Mouse (Mus musculus): ENCODE results near the gene Ovca2. TPM values are rescaled to one million over a fixed set of nuclear protein-coding genes. Genes with fewer than 3 reads are reported as not detected.

The Ovca2 gene
- polyA plus RNA-seq, 1 experiment, result 48.9 TPM

DNA sequence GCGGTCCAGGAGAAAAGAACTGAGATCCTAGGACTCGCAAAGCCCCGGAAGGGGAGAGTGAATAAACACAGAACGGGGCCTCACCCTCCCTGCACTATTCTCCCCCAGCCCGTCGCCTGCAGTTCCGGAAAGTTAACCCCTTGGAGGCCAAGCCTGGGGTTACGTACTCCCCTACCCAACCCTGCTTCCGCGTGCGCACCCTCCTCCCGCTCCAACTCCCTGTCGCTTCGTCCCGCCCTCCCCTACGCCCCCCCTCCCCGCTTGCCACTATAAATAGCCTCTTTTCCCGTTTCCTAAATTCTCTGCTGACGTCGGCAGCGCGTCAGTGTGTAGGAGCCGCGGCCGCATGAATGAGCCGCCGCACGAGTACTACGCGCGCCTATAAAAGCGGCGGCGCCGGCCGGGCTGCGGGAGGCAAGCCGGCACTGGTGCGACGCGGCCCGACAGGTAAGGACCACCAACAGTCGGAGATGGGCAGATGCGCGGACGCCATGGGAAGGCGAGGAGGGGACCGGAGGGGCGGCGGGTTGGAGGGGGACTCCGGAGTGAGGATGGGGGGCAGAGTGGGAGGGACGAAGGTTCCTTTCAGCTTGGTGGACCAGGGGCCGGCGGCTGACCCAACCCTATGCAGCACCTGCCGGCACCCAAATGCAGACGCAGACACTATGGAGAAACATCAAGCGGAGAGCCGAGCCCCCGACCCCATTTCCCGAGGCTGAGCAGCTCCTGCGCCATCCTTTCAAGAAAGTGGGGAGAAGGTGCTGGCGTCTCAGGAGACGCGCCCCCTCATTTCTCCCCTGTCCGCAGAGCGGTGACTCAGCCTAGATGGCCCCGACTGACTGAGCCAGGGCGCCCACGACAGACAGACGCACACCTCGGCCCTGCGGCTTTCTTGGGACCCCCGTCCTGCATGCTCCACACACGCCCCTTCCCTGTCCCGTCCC, 6.2 kb downstream of the Ovca2 start:
- peak overlapping the region; percentile 36 for H3K4me3 ChIP-seq (ENCODE audit: control insufficient read depth, insufficient read depth, low read length)
- H3K27ac ChIP-seq (ENCODE audit: control insufficient read depth, insufficient read depth, low read length), result no peak overlapping the region
- DNase-seq, result peak; percentile 59
- H3K27me3 ChIP-seq (ENCODE audit: control insufficient read depth, insufficient read depth, low read length), result peaks cover 28% of the 10 kb centered on the region
- H3K36me3 ChIP-seq (ENCODE audit: control insufficient read depth, insufficient read depth, low read length), result no peaks in the 10 kb centered on the region
- TF ChIP-seq CTCF (IDR thresholded peaks at IDR 0.05; ENCODE audit: borderline replicate concordance, control insufficient read depth, extremely low read depth, insufficient read depth, low read length, poor library complexity) (no peak), POLR2A (IDR thresholded peaks at IDR 0.05; ENCODE audit: control insufficient read depth, extremely low read depth, insufficient read depth, low read length, poor library complexity) (no peak)
- peaks cover 44% of the 10 kb centered on the region for H3K4me1 ChIP-seq (replicated peaks; ENCODE audit: control insufficient read depth, insufficient read depth, low read length)
- WGBS, result 1% methylated on average over 73 of the region's 75 CpGs

DNA sequence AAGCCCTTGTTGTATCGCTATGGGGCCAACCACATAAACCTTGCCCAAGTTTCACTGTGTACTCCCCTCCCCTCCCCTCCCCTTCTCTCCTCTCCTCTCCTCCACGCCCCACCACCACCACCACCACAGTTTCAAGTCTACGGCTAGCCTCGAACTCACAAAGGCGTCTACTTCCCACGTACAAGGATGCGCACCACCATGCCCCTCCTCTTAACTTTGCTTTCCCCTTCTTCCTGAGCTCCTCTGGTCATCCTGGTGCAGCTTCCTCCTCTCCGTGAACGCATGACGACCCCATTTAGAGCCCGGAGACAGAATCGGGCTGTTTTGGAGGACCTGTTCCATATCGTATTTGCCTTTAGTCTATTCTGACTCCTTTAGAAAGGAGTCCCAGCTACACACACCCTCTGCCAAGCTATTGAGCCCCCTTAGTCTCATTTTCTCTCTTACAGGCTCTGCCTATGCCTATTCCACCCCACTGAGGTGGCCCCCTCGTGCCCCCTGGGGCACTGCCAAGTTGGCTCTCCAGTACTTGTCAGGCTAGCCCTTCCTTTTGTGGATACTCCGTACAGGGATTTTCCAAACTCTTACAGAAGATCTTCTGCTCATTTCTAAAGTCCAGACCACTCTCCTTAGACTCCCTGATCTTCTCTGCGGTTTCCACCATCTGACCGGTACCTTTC, 7.3 kb downstream of the Ovca2 start:
- no peak for DNase-seq
- TF ChIP-seq POLR2A (IDR thresholded peaks at IDR 0.05; ENCODE audit: control insufficient read depth, extremely low read depth, insufficient read depth, low read length, poor library complexity) (no peak), CTCF (IDR thresholded peaks at IDR 0.05; ENCODE audit: borderline replicate concordance, control insufficient read depth, extremely low read depth, insufficient read depth, low read length, poor library complexity) (no peak)
- H3K27me3 ChIP-seq (ENCODE audit: control insufficient read depth, insufficient read depth, low read length), result peaks cover 38% of the 10 kb centered on the region

DNA sequence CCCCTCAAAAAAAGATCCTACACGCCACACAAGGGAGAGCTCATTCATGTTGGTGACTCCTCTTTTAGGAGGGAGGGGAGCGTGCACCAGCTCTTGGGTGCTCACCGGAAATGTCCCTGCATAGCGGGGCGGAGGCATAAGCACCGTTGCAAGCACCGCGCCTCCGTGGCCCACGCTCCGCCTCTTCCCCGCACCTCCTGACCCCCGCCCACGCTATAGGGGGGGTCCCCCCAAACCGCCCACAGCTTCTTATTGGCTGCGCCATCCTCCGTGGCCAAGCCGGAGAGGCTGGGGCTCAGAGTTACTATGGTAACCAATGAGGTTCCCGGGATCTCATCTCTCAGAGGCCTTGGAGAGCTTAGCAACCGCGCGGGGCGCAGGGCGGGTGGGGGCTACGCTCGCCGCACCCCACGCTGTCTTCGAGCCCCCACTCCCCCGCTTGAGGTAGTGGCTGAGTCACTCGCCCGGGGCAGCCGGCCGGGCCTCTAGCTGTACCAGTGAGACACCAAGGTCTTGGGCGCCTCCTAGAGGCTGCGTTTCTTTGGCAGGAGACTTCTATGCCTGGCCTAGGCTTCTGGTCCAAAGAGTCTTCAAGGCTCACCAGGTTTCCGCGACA, 8.4 kb downstream of the Ovca2 start:
- peaks cover 45% of the 10 kb centered on the region for H3K27me3 ChIP-seq (ENCODE audit: control insufficient read depth, insufficient read depth, low read length)

More for the DNA sequence above, 7.3 kb downstream of the Ovca2 start:
- Histone ChIP-seq H3K4me1 (replicated peaks; ENCODE audit: control insufficient read depth, insufficient read depth, low read length) (peaks cover 54% of the 10 kb centered on the region), H3K27ac (ENCODE audit: control insufficient read depth, insufficient read depth, low read length) (no peak overlapping the region), H3K4me3 (ENCODE audit: control insufficient read depth, insufficient read depth, low read length) (no peak overlapping the region), H3K36me3 (ENCODE audit: control insufficient read depth, insufficient read depth, low read length) (no peaks in the 10 kb centered on the region)
- 12% methylated on average over 17 of the region's 17 CpGs for WGBS

DNA sequence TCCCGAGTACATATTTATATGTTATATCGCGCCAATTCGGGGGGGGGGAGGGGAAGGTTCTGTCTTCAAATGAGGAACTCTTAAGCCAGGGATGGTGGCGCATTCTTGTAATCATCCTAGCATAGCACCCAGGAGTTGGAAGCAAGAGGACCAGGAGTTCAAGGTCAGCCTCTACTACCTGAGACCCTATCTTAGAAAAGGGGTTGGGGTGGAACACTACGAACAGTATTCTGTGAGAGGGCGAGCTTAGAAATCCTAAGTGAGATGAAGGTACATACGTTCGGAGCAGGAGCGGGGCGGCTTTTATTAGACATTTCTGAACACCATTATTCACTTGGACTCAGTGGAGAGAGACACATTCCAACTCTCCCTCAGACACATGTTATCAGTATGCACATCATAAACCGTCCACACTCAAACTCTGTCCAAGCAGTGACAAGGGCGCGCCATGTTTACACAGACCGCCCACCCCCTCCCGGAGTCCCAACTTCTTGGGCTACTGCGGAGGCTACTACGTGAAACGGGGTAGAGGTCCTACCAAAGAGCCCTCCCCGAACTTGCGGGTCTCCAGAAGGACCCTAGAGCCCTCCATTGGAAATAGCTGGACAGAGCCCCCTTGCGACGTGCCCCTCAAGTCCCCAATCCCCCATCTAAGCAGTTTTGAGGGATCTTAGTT, 9.1 kb downstream of the Ovca2 start, which contains the start of gene Hic1:
TSS of gene Hic1 (minus strand) at position 115 of the 676 bp plus-strand sequence.
- Histone ChIP-seq H3K27me3 (ENCODE audit: control insufficient read depth, insufficient read depth, low read length) (peaks cover 45% of the 10 kb centered on the region), H3K4me1 (replicated peaks; ENCODE audit: control insufficient read depth, insufficient read depth, low read length) (peaks cover 64% of the 10 kb centered on the region), H3K4me3 (ENCODE audit: control insufficient read depth, insufficient read depth, low read length) (peak within 1 kb of the TSS; percentile 34), H3K36me3 (ENCODE audit: control insufficient read depth, insufficient read depth, low read length) (no peaks in the 10 kb centered on the region), H3K27ac (ENCODE audit: control insufficient read depth, insufficient read depth, low read length) (no peak within 1 kb of the TSS)
- 9% methylated on average over 23 of the region's 23 CpGs for WGBS
- no peak for DNase-seq
- TF ChIP-seq POLR2A (IDR thresholded peaks at IDR 0.05; ENCODE audit: control insufficient read depth, extremely low read depth, insufficient read depth, low read length, poor library complexity) (no peak), CTCF (IDR thresholded peaks at IDR 0.05; ENCODE audit: borderline replicate concordance, control insufficient read depth, extremely low read depth, insufficient read depth, low read length, poor library complexity) (no peak)

More for the DNA sequence above, 8.4 kb downstream of the Ovca2 start:
- H3K36me3 ChIP-seq (ENCODE audit: control insufficient read depth, insufficient read depth, low read length), result no peaks in the 10 kb centered on the region
- H3K4me3 ChIP-seq (ENCODE audit: control insufficient read depth, insufficient read depth, low read length), result peak overlapping the region; percentile 34
- TF ChIP-seq POLR2A (IDR thresholded peaks at IDR 0.05; ENCODE audit: control insufficient read depth, extremely low read depth, insufficient read depth, low read length, poor library complexity) (no peak), CTCF (IDR thresholded peaks at IDR 0.05; ENCODE audit: borderline replicate concordance, control insufficient read depth, extremely low read depth, insufficient read depth, low read length, poor library complexity) (peak; percentile 81; the same call in 1 of the 2 replicates)
- no peak overlapping the region for H3K27ac ChIP-seq (ENCODE audit: control insufficient read depth, insufficient read depth, low read length)
- H3K4me1 ChIP-seq (replicated peaks; ENCODE audit: control insufficient read depth, insufficient read depth, low read length), result peaks cover 64% of the 10 kb centered on the region
- under 1% methylated on average over 38 of the region's 38 CpGs for WGBS
- DNase-seq, result peak; percentile 88

DNA sequence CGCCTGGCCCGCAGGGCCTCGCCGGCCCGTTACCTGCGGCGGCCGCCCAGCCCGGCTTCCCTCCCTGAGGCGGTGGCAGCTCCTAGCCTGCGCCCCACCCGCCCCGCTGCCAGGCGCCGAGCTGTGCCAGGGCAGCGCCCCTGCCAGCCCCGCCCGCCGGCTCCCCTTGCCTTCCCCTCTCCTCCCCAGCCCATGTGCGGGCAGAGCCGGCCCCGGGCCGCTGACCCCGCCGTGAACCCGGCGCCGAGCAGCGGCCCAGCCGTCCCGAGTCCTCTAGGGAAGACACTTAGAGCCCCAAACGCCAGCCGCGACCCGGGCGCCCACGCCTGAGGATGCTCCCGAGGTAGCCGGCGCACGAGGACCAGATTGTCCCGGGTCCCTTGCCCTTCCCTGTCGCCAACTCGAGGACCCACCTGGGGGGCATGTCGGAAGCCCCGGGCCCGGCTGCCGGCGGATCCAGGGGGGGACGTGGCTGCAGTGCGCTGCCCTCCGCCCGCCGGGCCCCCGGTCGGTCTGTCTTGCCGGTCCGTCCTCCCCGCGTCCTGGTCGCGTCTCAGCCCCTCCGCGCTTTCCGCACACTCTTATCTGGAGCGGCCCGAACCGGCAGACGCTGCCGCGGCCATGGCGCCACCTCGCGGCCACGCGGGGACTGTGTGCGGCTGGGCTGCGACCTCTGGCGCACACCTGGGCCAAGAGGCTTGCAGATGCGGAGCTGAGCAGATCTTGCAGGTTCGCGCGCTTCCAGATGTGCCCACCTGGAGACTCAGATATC, 9.9 kb downstream of the Ovca2 start:
- Histone ChIP-seq H3K27me3 (ENCODE audit: control insufficient read depth, insufficient read depth, low read length) (peaks cover 45% of the 10 kb centered on the region), H3K27ac (ENCODE audit: control insufficient read depth, insufficient read depth, low read length) (no peak overlapping the region), H3K4me1 (replicated peaks; ENCODE audit: control insufficient read depth, insufficient read depth, low read length) (peaks cover 59% of the 10 kb centered on the region), H3K36me3 (ENCODE audit: control insufficient read depth, insufficient read depth, low read length) (no peaks in the 10 kb centered on the region), H3K4me3 (ENCODE audit: control insufficient read depth, insufficient read depth, low read length) (peak overlapping the region; percentile 27)
- DNase-seq, result peak; percentile 86
- WGBS, result 1% methylated on average over 83 of the region's 83 CpGs
- peak; percentile 98 for TF ChIP-seq CTCF (IDR thresholded peaks at IDR 0.05; ENCODE audit: borderline replicate concordance, control insufficient read depth, extremely low read depth, insufficient read depth, low read length, poor library complexity)
- no peak for TF ChIP-seq POLR2A (IDR thresholded peaks at IDR 0.05; ENCODE audit: control insufficient read depth, extremely low read depth, insufficient read depth, low read length, poor library complexity)

All from thymus, adult 2 months (tissue).